Mouse (Mus musculus) cerebellum, adult 2 months (tissue): ENCODE measurements around the gene Vps26b.

Experiments used
- CTCF ChIP-seq: fragments of 200-500 bp; IDR thresholded peaks from 2 replicates; pipeline ENCODE4 v1.5.1; 2011; ENCODE audit warnings: low read depth, mild to moderate bottlenecking, control low read depth, low read length, moderate library complexity, borderline replicate concordance; ENCODE audit not compliant: insufficient read depth
- POLR2A ChIP-seq: fragments of 200-500 bp; IDR thresholded peaks from 2 replicates; pipeline ENCODE4 v1.6.1; 2011; ENCODE audit warnings: low read length, control low read depth, borderline replicate concordance; ENCODE audit not compliant: insufficient read depth

DNA sequence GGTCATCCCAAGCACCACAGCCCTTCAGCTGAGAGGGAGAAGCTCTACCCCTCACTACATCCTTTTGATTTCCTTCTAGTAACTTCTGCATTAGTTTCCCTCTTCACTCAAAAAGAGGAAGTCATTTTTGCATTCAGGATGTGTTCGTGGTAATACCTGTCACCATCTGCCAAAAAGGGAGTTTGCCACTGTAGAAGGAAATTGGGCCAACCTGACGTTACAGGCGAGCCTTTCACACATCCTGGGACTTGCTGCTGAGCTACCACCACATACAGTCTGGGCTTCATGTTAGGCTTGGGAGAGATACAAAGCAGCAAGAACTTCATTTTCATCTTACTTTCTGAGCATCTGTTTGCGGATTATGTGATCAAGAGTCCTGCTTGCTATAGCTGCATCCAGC lies 6.2 kb downstream of the Vps26b start:
- TF ChIP-seq POLR2A (no peak), CTCF (no peak)
